Mouse (Mus musculus): ENCODE results near the gene Spdye4c.

The Spdye4c gene

GRCm38 (mm10) chr2:128601534-128601933 lies 10.5 kb downstream of the Spdye4c start:
- no peak for DNase-seq (ENCODE audit: low read depth, low spot score)

GRCm38 (mm10) chr2:128609286-128609685 lies 18.3 kb downstream of the Spdye4c start:
- no peak for DNase-seq (ENCODE audit: low read depth, low spot score)

- DNase-seq (ENCODE audit: low read depth, low spot score) = no peak
These were observed 20.2 kb downstream of the Spdye4c start for GRCm38 (mm10) chr2:128611178-128611577.

GRCm38 (mm10) chr2:128612275-128612674 lies 21.3 kb downstream of the Spdye4c start:
- no peak for DNase-seq (ENCODE audit: low read depth, low spot score)

- DNase-seq (ENCODE audit: low read depth, low spot score) = no peak
These were observed 22.4 kb downstream of the Spdye4c start for GRCm38 (mm10) chr2:128613365-128613764.

DNA sequence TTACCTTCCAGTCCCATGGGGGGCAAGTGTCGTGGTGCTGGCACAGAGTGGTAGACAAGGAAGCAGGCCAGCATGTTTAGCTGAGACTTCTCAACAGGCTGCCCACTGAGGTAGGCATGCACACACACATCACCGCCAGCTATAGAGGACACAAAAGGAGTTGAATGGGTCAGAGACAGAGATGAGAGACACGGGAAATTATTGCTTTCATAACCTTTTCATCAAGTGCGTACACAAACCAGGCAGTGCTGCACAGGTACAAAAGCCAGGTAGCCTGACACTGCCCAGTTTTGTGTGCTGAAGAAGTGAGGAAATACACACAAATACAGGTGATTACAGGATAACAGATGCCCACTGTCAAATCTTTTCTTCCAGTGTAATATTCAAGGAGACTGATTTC lies 24.4 kb downstream of the Spdye4c start:
- no peak for DNase-seq (ENCODE audit: low read depth, low spot score)

GRCm38 (mm10) chr2:128620578-128620977 lies 29.6 kb downstream of the Spdye4c start:
- no peak for DNase-seq (ENCODE audit: low read depth, low spot score)
